Mouse (Mus musculus) urinary bladder, postnatal 25 days (tissue): Measurements from ENCODE around the gene Lct.
"Not testable (repeated sequence)": the region's sequence is repeated elsewhere in the genome, so short reads cannot be mapped to it uniquely, and the experiment has no call there.

Experiments used
- DNase-seq: peaks from one replicate; pipeline ENCODE4 v3.0.0; 2022; ENCODE audit warnings: low spot score

The Lct gene

GRCm38 (mm10) chr1:128295717-128296528 is 32.2 kb downstream of the Lct start:
- DNase-seq, result no peak

GRCm38 (mm10) chr1:128295296-128295695 is 32.8 kb downstream of the Lct start:
- DNase-seq, result no peak

- no peak for DNase-seq
Measured at GRCm38 (mm10) chr1:128293524-128293923, 34.6 kb downstream of the Lct start.

GRCm38 (mm10) chr1:128290295-128290694 is 37.8 kb downstream of the Lct start:
- DNase-seq, result no peak

- DNase-seq, result no peak
Measured at GRCm38 (mm10) chr1:128285136-128285535, 43.0 kb downstream of the Lct start.

- DNase-seq, result no peak
Measured at GRCm38 (mm10) chr1:128284157-128284690, 43.9 kb downstream of the Lct start.

- DNase-seq, result no peak
Measured at GRCm38 (mm10) chr1:128282924-128283323, 45.2 kb downstream of the Lct start.

GRCm38 (mm10) chr1:128281753-128282152 is 46.4 kb downstream of the Lct start:
- DNase-seq, result no peak

- DNase-seq, result no peak
Measured at GRCm38 (mm10) chr1:128278563-128278962, 49.6 kb downstream of the Lct start.

GRCm38 (mm10) chr1:128275908-128276307 is 52.2 kb downstream of the Lct start:
- DNase-seq, result no peak

GRCm38 (mm10) chr1:128270731-128271130 is 57.4 kb downstream of the Lct start:
- DNase-seq, result no peak

- DNase-seq, result not testable (repeated sequence)
Measured at GRCm38 (mm10) chr1:128267061-128267460, 61.1 kb downstream of the Lct start.

GRCm38 (mm10) chr1:128244727-128245355 is 83.3 kb downstream of the Lct start:
- DNase-seq, result peak; percentile 30

GRCm38 (mm10) chr1:128243996-128244726 is 84.0 kb downstream of the Lct start:
- DNase-seq, result peak; percentile 89

- no peak for DNase-seq
Measured at GRCm38 (mm10) chr1:128243627-128243995, 84.5 kb downstream of the Lct start, which contains the start of gene Ubxn4. Gene Ubxn4, plus strand, starts transcription at chr1:128243964.

- DNase-seq, result no peak
Measured at GRCm38 (mm10) chr1:128235181-128235580, 92.9 kb downstream of the Lct start.
